30 mouse cellular contexts compared by ENCODE assay signal in genomic region chr2:181380251-181380650, GRCm38 (mm10).
"Had no signal": no experiment of that assay in that cellular context is flagged by ENCODE, and none has a peak within 500 bp of the region (broad histone marks: within the 10 kb centered on the region; RNA-seq: fewer than 3 reads in every experiment).

No protein-coding gene starts in this region.

- ATAC-seq: liver, embryonic 12.5 days; liver, postnatal 0 days; lung, postnatal 0 days; midbrain, embryonic 13.5 days; midbrain, embryonic 15.5 days had no signal

- DNase-seq: left cerebral cortex, postnatal 4 days; liver; liver, embryonic 13.5 days; liver, postnatal 0 days; lung, adult 18-20 months; lung, adult 2 months; lung, embryonic 14.5 days; lung, postnatal 10 days; lung, postnatal 14 days; lung, postnatal 36 days; lung, postnatal 4 days; midbrain, embryonic 14.5 days had no signal

- H3K4me1 ChIP-seq: limb, embryonic 10.5 days; limb, embryonic 12.5 days; limb, embryonic 13.5 days; midbrain, embryonic 10.5 days; midbrain, embryonic 12.5 days; midbrain, embryonic 13.5 days; midbrain, embryonic 15.5 days had no signal

- H3K9me3 ChIP-seq: limb, embryonic 10.5 days; limb, embryonic 12.5 days; limb, embryonic 13.5 days; limb, embryonic 15.5 days; liver, embryonic 12.5 days; liver, embryonic 13.5 days; liver, embryonic 15.5 days; lung, embryonic 15.5 days; megakaryocyte, embryonic 14.5 days; midbrain, embryonic 10.5 days; midbrain, embryonic 12.5 days; midbrain, embryonic 13.5 days; midbrain, embryonic 15.5 days had no signal

- H3K4me3 ChIP-seq: left cerebral cortex, adult 2 months; limb, embryonic 10.5 days; limb, embryonic 12.5 days; limb, embryonic 13.5 days; limb, embryonic 15.5 days; liver, embryonic 12.5 days; liver, embryonic 13.5 days; liver, embryonic 15.5 days; lung, embryonic 15.5 days; megakaryocyte, embryonic 14.5 days; midbrain, embryonic 10.5 days; midbrain, embryonic 12.5 days; midbrain, embryonic 13.5 days; midbrain, embryonic 15.5 days; myocyte had no signal

- H3K27me3 ChIP-seq: limb, embryonic 12.5 days; limb, embryonic 13.5 days; limb, embryonic 15.5 days; liver, embryonic 12.5 days; liver, embryonic 13.5 days; liver, embryonic 15.5 days; lung, embryonic 15.5 days; megakaryocyte, embryonic 14.5 days; midbrain, embryonic 12.5 days; midbrain, embryonic 13.5 days; midbrain, embryonic 15.5 days had no signal

- H3K27ac ChIP-seq: left cerebral cortex, adult 2 months; limb, embryonic 10.5 days; limb, embryonic 12.5 days; limb, embryonic 13.5 days; limb, embryonic 15.5 days; liver, embryonic 12.5 days; liver, embryonic 13.5 days; liver, embryonic 14.5 days; liver, embryonic 15.5 days; lung, embryonic 15.5 days; macrophage; midbrain, embryonic 10.5 days; midbrain, embryonic 12.5 days; midbrain, embryonic 13.5 days; midbrain, embryonic 15.5 days had no signal

- H3K4me2 ChIP-seq: limb, embryonic 12.5 days; limb, embryonic 13.5 days; limb, embryonic 15.5 days; liver, embryonic 11.5 days; liver, embryonic 12.5 days; liver, embryonic 13.5 days; liver, embryonic 15.5 days; lung, embryonic 14.5 days; lung, embryonic 15.5 days; midbrain, embryonic 12.5 days; midbrain, embryonic 13.5 days; midbrain, embryonic 15.5 days had no signal

- H3K9ac ChIP-seq: limb, embryonic 12.5 days; limb, embryonic 13.5 days; limb, embryonic 15.5 days; liver, embryonic 12.5 days; liver, embryonic 13.5 days; liver, embryonic 14.5 days; liver, embryonic 15.5 days; liver, postnatal 0 days; lung, embryonic 14.5 days; lung, embryonic 15.5 days; midbrain, embryonic 12.5 days; midbrain, embryonic 13.5 days; midbrain, embryonic 15.5 days had no signal
